Comparison of ENCODE assay signal across 8 mouse cellular contexts in the genomic region with DNA sequence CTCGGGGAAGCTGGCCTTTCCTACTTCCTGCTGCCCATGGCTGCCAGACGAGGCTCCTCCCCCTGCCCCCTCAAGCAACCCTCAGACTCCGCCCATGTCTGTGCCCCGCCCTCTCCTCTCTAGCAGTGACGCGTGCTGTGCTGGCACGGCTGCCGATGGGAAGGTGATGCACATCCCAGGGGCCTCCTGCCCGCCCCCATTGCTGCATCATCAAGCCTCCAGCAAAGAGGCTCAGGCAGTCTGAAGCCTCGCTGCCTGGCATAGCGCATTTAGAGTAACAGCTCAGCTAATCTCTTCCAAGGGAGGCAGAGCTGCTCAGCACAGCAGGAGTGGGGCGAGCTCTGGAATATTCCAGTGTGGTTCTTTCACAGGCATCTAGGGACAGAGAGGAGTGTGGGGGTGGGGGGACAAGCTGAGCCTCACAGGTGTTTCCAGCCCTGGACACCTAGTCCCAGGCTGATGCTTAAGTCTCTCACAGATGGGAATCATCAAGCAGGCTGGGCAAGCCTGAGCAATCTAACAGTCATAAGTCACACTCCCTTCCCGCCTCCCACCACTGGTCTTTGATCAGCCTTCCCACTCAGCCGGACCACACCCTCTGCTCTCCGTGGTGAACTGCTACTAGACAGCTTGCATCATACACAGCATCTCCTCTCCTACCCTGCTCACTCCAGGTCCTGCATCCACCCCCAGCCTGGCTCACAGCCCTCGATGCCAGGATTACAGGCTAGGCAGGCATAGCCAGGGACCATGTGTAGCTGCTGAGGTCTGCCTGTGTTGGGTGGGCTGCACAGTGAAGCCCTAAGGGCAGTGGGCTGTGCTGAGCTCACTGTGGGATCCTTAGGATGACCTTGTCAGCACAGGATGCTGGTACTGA. TPM values are rescaled to one million over a fixed set of nuclear protein-coding genes. Genes with fewer than 3 reads are reported as not detected.
DNase-seq lines count a peak whose midpoint lies in the region; ATAC-seq lines count a peak whose summit lies in the region.
"Not testable (repeated sequence)": the region's sequence is repeated elsewhere in the genome, so short reads cannot be mapped to it uniquely, and the experiment has no call there.

No protein-coding gene starts in this region.

- peak; percentile 89 for DNase-seq in Muller cell, postnatal 12 days (ENCODE audit: inconsistent ontology term)
- DNase-seq in cerebellum, postnatal 14 days = peak; percentile 32 to 47
- peak; percentile 38 to 57 for DNase-seq in frontal cortex, postnatal 25 days (ENCODE audit: low spot score in 2 of 2)
- peak; percentile 80 for DNase-seq in hindbrain, embryonic 14.5 days (ENCODE audit: low spot score)
- DNase-seq in left cerebral cortex, adult 11 months (ENCODE audit: low spot score) = peak; percentile 68
- DNase-seq in lung, postnatal 25 days (ENCODE audit: low spot score) = peak; percentile 86
- peak; percentile 68 for DNase-seq in retina, adult 2 months (ENCODE audit: low read depth, low spot score)
- DNase-seq in thymus, postnatal 14 days = peak; percentile 95

- not testable (repeated sequence) for H3K27me3 ChIP-seq in hindbrain, embryonic 14.5 days (ENCODE audit: control insufficient read depth, insufficient read depth, low read length)

- 11% methylated on average over 14 of the region's 16 CpGs for WGBS in hindbrain, embryonic 14.5 days

- H3K4me3 ChIP-seq in hindbrain, embryonic 14.5 days (replicated peaks; ENCODE audit: low read length) = peak overlapping the region; percentile 17

- ATAC-seq in hindbrain, embryonic 14.5 days (ENCODE audit: low FRiP score) = peak; percentile 92

- not testable (repeated sequence) for H3K36me3 ChIP-seq in hindbrain, embryonic 14.5 days (replicated peaks; ENCODE audit: control insufficient read depth, insufficient read depth)

- H3K4me2 ChIP-seq in hindbrain, embryonic 14.5 days (replicated peaks) = peak overlapping the region; percentile 51

- H3K27ac ChIP-seq in hindbrain, embryonic 14.5 days = peak overlapping the region; percentile 60; the same call in 1 of the 2 replicates

- H3K9ac ChIP-seq in hindbrain, embryonic 14.5 days = peak overlapping the region; percentile 40; the same call in 1 of the 2 replicates

- peaks cover 12% of the 10 kb centered on the region for H3K4me1 ChIP-seq in hindbrain, embryonic 14.5 days (replicated peaks; ENCODE audit: control insufficient read depth, insufficient read depth, low read length)

- not testable (repeated sequence) for H3K9me3 ChIP-seq in hindbrain, embryonic 14.5 days (ENCODE audit: control insufficient read depth, low read length)

RNA-seq across cellular contexts. Expression of gene Hsf2bp, which starts 55.5 kb away (rescaled TPM):
- polyA plus RNA-seq in hindbrain, embryonic 14.5 days (2014; fragmentation: Nextera tagmentation; extraction: Ambion mirVana) = 0.59 and 0.82 TPM in 2 replicates

RNA-seq across cellular contexts. Expression of gene Rrp1b, which starts 55.7 kb away (rescaled TPM):
- 27.7 and 29.1 TPM in 2 replicates for polyA plus RNA-seq in hindbrain, embryonic 14.5 days (2014; fragmentation: Nextera tagmentation; extraction: Ambion mirVana)

Comparison
In these comparisons a context has a peak if more than half of its experiments do, and no peak if none do; other contexts are left out.
1. Peak in every context shown above with its lines: DNase-seq, ATAC-seq, H3K4me3 ChIP-seq and H3K27ac ChIP-seq.
2. DNase-seq: peak in every context shown above with its lines; median percentile 95 in thymus, postnatal 14 days; 89 in Muller cell, postnatal 12 days; 86 in lung, postnatal 25 days; 80 in hindbrain, embryonic 14.5 days; 68 in left cerebral cortex, adult 11 months; 68 in retina, adult 2 months; 48 in frontal cortex, postnatal 25 days; 40 in cerebellum, postnatal 14 days.